Mouse (Mus musculus) heart, embryonic 14.5 days (tissue): ENCODE measurements around the gene BC052040. TPM values are rescaled to one million over a fixed set of nuclear protein-coding genes. Genes with fewer than 3 reads are reported as not detected.
A peak's percentile ranks its signal among the peaks of the same experiment; 100 is the strongest.

Experiments used
- ATAC-seq: fragments of 200-750 bp; cut with Nextera tagmentation; 2 replicates; pipeline ENCODE4 v1.8.0; 2017; ENCODE audit warnings: low read depth, moderate TSS enrichment; ENCODE audit not compliant: insufficient number of reproducible peaks, insufficient read depth, low FRiP score
- H3K27ac ChIP-seq, 2 experiments: fragments of 200-500 bp in 1 of 2; fragments of 300-500 bp in 1 of 2; sonication (generic) in 1 of 2; replicated peaks in 1 of 2; 2 replicates each; pipeline ENCODE4 v1.5.1; 2012 to 2014; ENCODE audit warnings: low read depth in 2 of 2, low read length in 2 of 2, control low read depth in 1 of 2, mild to moderate bottlenecking in 1 of 2, mixed read lengths in 1 of 2; ENCODE audit not compliant: control insufficient read depth in 1 of 2, insufficient read depth in 1 of 2
- H3K27me3 ChIP-seq: fragments of 300-500 bp; sonication (generic); 2 replicates; pipeline ENCODE4 v1.6.1; 2014; ENCODE audit warnings: mild to moderate bottlenecking, low read length, control low read depth; ENCODE audit not compliant: control insufficient read depth, insufficient read depth
- H3K36me3 ChIP-seq: fragments of 300-500 bp; sonication (generic); 2 replicates; pipeline ENCODE4 v1.6.1; 2014; ENCODE audit warnings: mild to moderate bottlenecking, control low read depth, low read length, mixed read lengths; ENCODE audit not compliant: control insufficient read depth, insufficient read depth
- H3K4me1 ChIP-seq, 2 experiments: fragments of 200-500 bp in 1 of 2; fragments of 300-500 bp in 1 of 2; sonication (generic) in 1 of 2; 2 replicates each; pipeline ENCODE4 v1.6.1; 2012 to 2014; ENCODE audit warnings: low read length in 2 of 2, control low read depth in 1 of 2, mixed read lengths in 1 of 2; ENCODE audit not compliant: control insufficient read depth in 2 of 2, insufficient read depth in 2 of 2
- H3K4me2 ChIP-seq: fragments of 300-500 bp; sonication (generic); 2 replicates; pipeline ENCODE4 v1.6.1; 2014; ENCODE audit warnings: mild to moderate bottlenecking, low read length
- H3K4me3 ChIP-seq, 2 experiments: fragments of 200-500 bp in 1 of 2; fragments of 300-500 bp in 1 of 2; sonication (generic) in 1 of 2; 2 replicates each; pipeline ENCODE4 v1.5.1; 2012 to 2014; ENCODE audit warnings: low read length in 2 of 2, mild to moderate bottlenecking in 2 of 2, control low read depth in 1 of 2, low read depth in 1 of 2, moderate library complexity in 1 of 2; ENCODE audit not compliant: control insufficient read depth in 1 of 2, insufficient read depth in 1 of 2
- H3K9ac ChIP-seq: fragments of 300-500 bp; sonication (generic); 2 replicates; pipeline ENCODE4 v1.6.1; 2014; ENCODE audit warnings: mild to moderate bottlenecking, low read length
- H3K9me3 ChIP-seq: fragments of 300-500 bp; sonication (generic); 2 replicates; pipeline ENCODE4 v1.6.1; 2016; ENCODE audit warnings: low read length, control low read depth; ENCODE audit not compliant: control insufficient read depth
- WGBS: fragments of 180-500 bp; shearing (Covaris S2); extraction: QIAGEN DNeasy Blood & Tissue Kit; methylation state at CpG from one replicate; pipeline ENCODE4 v1.1.7; 2014; 5-methylcytosine and 5-hydroxymethylcytosine counted together
- polyA plus RNA-seq: library from polyadenylated mRNA; unstranded; fragments of >200 nt; fragmentation: Nextera tagmentation; extraction: Ambion mirVana; gene quantifications from 2 replicates; pipeline ENCODE4 v1.2.1, GENCODE M21; 2014

The BC052040 gene
- polyA plus RNA-seq, 1 experiment from 2014 or later, result 9.6 TPM

DNA sequence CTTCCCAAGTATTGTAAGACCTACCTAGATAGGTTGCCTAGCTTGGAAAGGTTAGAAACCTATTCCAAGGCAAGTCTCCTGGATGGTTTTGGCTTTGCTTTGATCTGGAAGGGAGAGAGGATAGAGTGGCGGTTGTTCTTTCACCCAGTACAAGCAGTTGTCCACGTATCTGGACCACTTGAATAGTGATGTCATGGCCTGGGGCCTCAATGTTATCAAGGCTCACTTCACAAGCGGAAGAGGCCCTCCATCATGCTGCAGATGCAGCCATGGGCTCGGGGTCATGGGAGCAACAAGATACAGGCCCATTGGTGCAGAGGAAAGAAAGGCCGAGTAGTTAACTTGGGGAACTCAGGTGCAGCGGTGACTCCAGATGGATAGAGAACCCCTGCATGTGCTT lies 147.1 kb downstream of the BC052040 start:
- peak; percentile 76 for ATAC-seq
- no peak overlapping the region for H3K9ac ChIP-seq
- H3K4me2 ChIP-seq, result no peak overlapping the region; the same call in 1 of the 2 replicates
- H3K27ac ChIP-seq, result no peak overlapping the region
- 34% methylated on average over 6 of the region's 6 CpGs for WGBS
- no peaks in the 10 kb centered on the region for H3K36me3 ChIP-seq
- no peak overlapping the region for H3K4me3 ChIP-seq
- no peaks in the 10 kb centered on the region for H3K27me3 ChIP-seq
- no peaks in the 10 kb centered on the region for H3K9me3 ChIP-seq
- peaks cover 14 to 21% of the 10 kb centered on the region in 2 experiments for H3K4me1 ChIP-seq

GRCm38 (mm10) chr2:115730502-115730901 lies 149.0 kb downstream of the BC052040 start:
- peak overlapping the region; percentile 62 to 80 for H3K27ac ChIP-seq
- H3K36me3 ChIP-seq, result no peaks in the 10 kb centered on the region
- H3K4me1 ChIP-seq, result peaks cover 10 to 21% of the 10 kb centered on the region in 2 experiments
- ATAC-seq, result no peak
- 42% methylated on average over 6 of the region's 6 CpGs for WGBS
- peak overlapping the region; percentile 8 for H3K4me2 ChIP-seq
- H3K4me3 ChIP-seq, result no peak overlapping the region
- H3K9me3 ChIP-seq, result no peaks in the 10 kb centered on the region
- H3K27me3 ChIP-seq, result no peaks in the 10 kb centered on the region
- H3K9ac ChIP-seq, result peak overlapping the region; percentile 35; the same call in 1 of the 2 replicates

- WGBS, result 23% methylated on average over 3 of the region's 3 CpGs
- Histone ChIP-seq H3K27me3 (no peaks in the 10 kb centered on the region), H3K9me3 (no peaks in the 10 kb centered on the region), H3K4me3 (no peak overlapping the region), H3K9ac (no peak overlapping the region), H3K36me3 (no peaks in the 10 kb centered on the region), H3K4me2 (peak overlapping the region; percentile 8; the same call in 1 of the 2 replicates), H3K4me1 (peaks cover 10 to 21% of the 10 kb centered on the region in 2 experiments), H3K27ac (peak overlapping the region; percentile 62 to 80)
- ATAC-seq, result peak; percentile 54
These were observed 149.7 kb downstream of the BC052040 start for GRCm38 (mm10) chr2:115731171-115731570.

DNA sequence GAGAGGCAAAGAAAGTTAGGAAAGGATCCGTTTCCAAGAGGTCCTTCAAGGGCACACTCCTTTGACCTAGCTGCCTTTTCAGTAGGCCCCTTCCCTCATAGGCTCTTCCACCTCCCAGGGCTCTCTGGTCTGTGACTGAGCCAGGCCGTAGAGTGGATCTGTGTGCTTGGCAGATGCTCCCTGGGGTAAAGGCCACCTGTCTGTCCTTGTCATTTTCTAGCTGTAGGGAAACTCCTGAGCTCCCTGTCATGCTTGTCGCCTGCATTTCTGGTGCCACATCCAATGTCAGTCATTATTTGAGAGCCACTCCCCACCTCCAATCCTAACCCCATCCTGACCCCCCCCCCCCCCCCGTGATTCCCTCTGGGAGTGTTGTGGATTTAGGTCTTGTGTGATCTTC lies 151.1 kb downstream of the BC052040 start:
- Histone ChIP-seq H3K4me2 (no peak overlapping the region), H3K9me3 (no peaks in the 10 kb centered on the region), H3K9ac (no peak overlapping the region), H3K36me3 (no peaks in the 10 kb centered on the region), H3K4me3 (no peak overlapping the region), H3K4me1 (peaks cover 10 to 21% of the 10 kb centered on the region in 2 experiments), H3K27me3 (no peaks in the 10 kb centered on the region), H3K27ac (no peak overlapping the region)
- ATAC-seq, result no peak
- 90% methylated on average over 4 of the region's 4 CpGs for WGBS

- no peak overlapping the region for H3K4me3 ChIP-seq
- no peak overlapping the region for H3K9ac ChIP-seq
- H3K9me3 ChIP-seq, result no peaks in the 10 kb centered on the region
- H3K4me2 ChIP-seq, result no peak overlapping the region
- 90% methylated on average over 8 of the region's 8 CpGs for WGBS
- no peak overlapping the region for H3K27ac ChIP-seq
- H3K4me1 ChIP-seq, result peaks cover 8 to 21% of the 10 kb centered on the region in 2 experiments
- H3K36me3 ChIP-seq, result no peaks in the 10 kb centered on the region
- H3K27me3 ChIP-seq, result no peaks in the 10 kb centered on the region
- no peak for ATAC-seq
These were observed 151.6 kb downstream of the BC052040 start for GRCm38 (mm10) chr2:115733017-115733692.

- ATAC-seq, result no peak
- H3K4me1 ChIP-seq, result peaks cover 4 to 15% of the 10 kb centered on the region in 2 experiments; a peak in 3 of 4 replicates
- H3K27me3 ChIP-seq, result no peaks in the 10 kb centered on the region
- no peaks in the 10 kb centered on the region for H3K36me3 ChIP-seq
- no peak overlapping the region for H3K4me3 ChIP-seq
- H3K9me3 ChIP-seq, result no peaks in the 10 kb centered on the region
- H3K27ac ChIP-seq, result no peak overlapping the region
- no peak overlapping the region for H3K4me2 ChIP-seq
- WGBS, result 88% methylated on average over 6 of the region's 6 CpGs
- no peak overlapping the region for H3K9ac ChIP-seq
These were observed 153.3 kb downstream of the BC052040 start for GRCm38 (mm10) chr2:115734850-115735249.

DNA sequence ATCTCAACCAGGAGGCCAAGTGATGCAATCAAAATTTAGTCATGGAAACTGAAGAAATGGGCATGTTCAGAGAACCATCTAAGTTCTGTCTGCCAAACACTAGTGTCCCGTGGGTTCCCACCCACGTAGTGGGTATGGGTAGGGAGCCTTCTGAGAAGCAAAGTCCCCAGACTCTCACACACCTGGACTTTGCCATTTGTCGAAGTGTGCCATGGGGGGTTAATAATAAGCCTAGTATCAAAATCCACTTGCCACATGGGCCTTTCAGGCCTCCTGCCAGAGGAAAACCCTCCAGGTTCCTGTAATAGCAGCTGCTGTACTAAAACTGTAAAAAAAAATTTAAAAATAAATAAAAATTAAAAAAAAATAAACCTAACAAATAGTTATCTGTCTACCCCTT lies 154.9 kb downstream of the BC052040 start:
- Histone ChIP-seq H3K9me3 (no peaks in the 10 kb centered on the region), H3K9ac (no peak overlapping the region), H3K36me3 (no peaks in the 10 kb centered on the region), H3K4me3 (no peak overlapping the region), H3K27ac (no peak overlapping the region), H3K4me2 (no peak overlapping the region), H3K4me1 (peaks cover 0 to 3% of the 10 kb centered on the region in 2 experiments; a peak in 1 of 4 replicates), H3K27me3 (no peaks in the 10 kb centered on the region)
- no peak for ATAC-seq
- 95% methylated on average over 3 of the region's 3 CpGs for WGBS

DNA sequence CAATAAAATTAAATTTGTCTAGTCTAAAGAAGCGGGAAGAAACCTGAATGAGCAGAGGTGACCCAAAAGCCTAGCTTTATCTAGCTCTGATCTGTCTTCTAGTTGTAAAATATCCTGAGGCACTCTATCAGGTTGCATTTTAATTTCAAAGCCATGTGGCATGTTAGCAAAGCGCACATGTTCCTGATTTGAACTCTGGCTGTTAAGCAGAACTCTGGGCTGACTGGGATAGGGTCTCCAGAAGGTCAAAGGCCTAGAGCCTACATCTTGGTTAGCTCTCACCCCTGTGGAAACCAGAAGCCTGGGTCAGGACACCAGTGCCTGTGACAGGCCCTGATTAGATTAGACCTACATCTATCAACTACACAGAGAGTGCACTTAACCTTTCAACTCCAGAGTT lies 156.4 kb downstream of the BC052040 start:
- no peaks in the 10 kb centered on the region for H3K4me1 ChIP-seq
- no peaks in the 10 kb centered on the region for H3K27me3 ChIP-seq
- no peak overlapping the region for H3K4me3 ChIP-seq
- 80% methylated on average over 2 of the region's 2 CpGs for WGBS
- no peaks in the 10 kb centered on the region for H3K36me3 ChIP-seq
- no peak overlapping the region for H3K9ac ChIP-seq
- no peaks in the 10 kb centered on the region for H3K9me3 ChIP-seq
- ATAC-seq, result no peak
- H3K27ac ChIP-seq, result no peak overlapping the region
- H3K4me2 ChIP-seq, result no peak overlapping the region
